Mouse (Mus musculus) forebrain, embryonic 12.5 days (tissue): Measurements from ENCODE around the gene Olfm1. TPM values are rescaled to one million over a fixed set of nuclear protein-coding genes. Genes with fewer than 3 reads are reported as not detected.
A peak's percentile ranks its signal among the peaks of the same experiment; 100 is the strongest.

Source experiments
- ATAC-seq: fragments of 200-750 bp; cut with Nextera tagmentation; 2 replicates; pipeline ENCODE4 v1.8.0; 2017; ENCODE audit warnings: moderate TSS enrichment; ENCODE audit not compliant: low FRiP score
- H3K27ac ChIP-seq: fragments of 300-500 bp; sonication (generic); 2 replicates; pipeline ENCODE4 v1.5.1; 2016; ENCODE audit warnings: mild to moderate bottlenecking
- H3K27me3 ChIP-seq: fragments of 300-500 bp; sonication (generic); 2 replicates; pipeline ENCODE4 v1.6.1; 2016; ENCODE audit warnings: mild to moderate bottlenecking
- H3K36me3 ChIP-seq: fragments of 300-500 bp; sonication (generic); replicated peaks from 2 replicates; pipeline ENCODE4 v1.6.1; 2016; ENCODE audit warnings: mild to moderate bottlenecking
- H3K4me1 ChIP-seq: fragments of 300-500 bp; sonication (generic); 2 replicates; pipeline ENCODE4 v1.6.1; 2016
- H3K4me2 ChIP-seq: fragments of 300-500 bp; sonication (generic); 2 replicates; pipeline ENCODE4 v1.6.1; 2016; ENCODE audit warnings: mild to moderate bottlenecking, moderate library complexity
- H3K4me3 ChIP-seq: fragments of 300-500 bp; sonication (generic); replicated peaks from 2 replicates; pipeline ENCODE4 v1.5.1; 2016; ENCODE audit warnings: mild to moderate bottlenecking
- H3K9ac ChIP-seq: fragments of 300-500 bp; sonication (generic); 2 replicates; pipeline ENCODE4 v1.6.1; 2016; ENCODE audit warnings: mild to moderate bottlenecking
- H3K9me3 ChIP-seq: fragments of 300-500 bp; sonication (generic); 2 replicates; pipeline ENCODE4 v1.6.1; 2016
- WGBS: fragments of 180-500 bp; shearing (Covaris S2); methylation state at CpG from one replicate; pipeline ENCODE4 v1.1.7; 2016; 5-methylcytosine and 5-hydroxymethylcytosine counted together
- polyA plus RNA-seq: library from polyadenylated mRNA; unstranded; fragments of >200 nt; fragmentation: Nextera tagmentation; extraction: Ambion mirVana; gene quantifications from 2 replicates; pipeline ENCODE4 v1.2.1, GENCODE M21; 2016

Olfm1 gene
- polyA plus RNA-seq, 1 experiment from 2014 or later = 81.5 TPM

GRCm38 (mm10) chr2:28173225-28174141, 19.3 kb upstream of the Olfm1 start:
- H3K4me3 ChIP-seq = no peak overlapping the region
- H3K27ac ChIP-seq = no peak overlapping the region
- H3K9me3 ChIP-seq = no peaks in the 10 kb centered on the region
- no peak overlapping the region for H3K4me2 ChIP-seq
- H3K9ac ChIP-seq = no peak overlapping the region
- no peaks in the 10 kb centered on the region for H3K36me3 ChIP-seq
- 0 out of 2 replicates have a peak, but pooled peaks cover 3% of the 10 kb centered on the region for H3K27me3 ChIP-seq
- ATAC-seq = no peak
- 80% methylated on average over 11 of the region's 11 CpGs for WGBS
- H3K4me1 ChIP-seq = no peaks in the 10 kb centered on the region

GRCm38 (mm10) chr2:28174441-28174840, 18.4 kb upstream of the Olfm1 start:
- no peaks in the 10 kb centered on the region for H3K4me1 ChIP-seq
- WGBS = 81% methylated on average over 3 of the region's 3 CpGs
- H3K9me3 ChIP-seq = no peaks in the 10 kb centered on the region
- H3K4me3 ChIP-seq = no peak overlapping the region
- ATAC-seq = no peak
- no peak overlapping the region for H3K27ac ChIP-seq
- H3K36me3 ChIP-seq = no peaks in the 10 kb centered on the region
- H3K9ac ChIP-seq = no peak overlapping the region
- H3K27me3 ChIP-seq = 0 out of 2 replicates have a peak, but pooled peaks cover 3% of the 10 kb centered on the region
- no peak overlapping the region for H3K4me2 ChIP-seq

GRCm38 (mm10) chr2:28178600-28178999, 14.2 kb upstream of the Olfm1 start:
- H3K27ac ChIP-seq = no peak overlapping the region
- no peaks in the 10 kb centered on the region for H3K27me3 ChIP-seq
- H3K9me3 ChIP-seq = no peaks in the 10 kb centered on the region
- H3K4me3 ChIP-seq = no peak overlapping the region
- ATAC-seq = no peak
- no peaks in the 10 kb centered on the region; the same call in 1 of the 2 replicates for H3K4me1 ChIP-seq
- no peak overlapping the region for H3K9ac ChIP-seq
- 82% methylated on average over 6 of the region's 6 CpGs for WGBS
- H3K36me3 ChIP-seq = no peaks in the 10 kb centered on the region
- no peak overlapping the region for H3K4me2 ChIP-seq

- Histone ChIP-seq H3K9me3 (no peaks in the 10 kb centered on the region), H3K4me3 (no peak overlapping the region), H3K9ac (no peak overlapping the region), H3K27me3 (no peaks in the 10 kb centered on the region), H3K27ac (no peak overlapping the region), H3K36me3 (no peaks in the 10 kb centered on the region), H3K4me1 (no peaks in the 10 kb centered on the region; the same call in 1 of the 2 replicates), H3K4me2 (no peak overlapping the region)
- WGBS = 81% methylated on average over 3 of the region's 3 CpGs
- no peak for ATAC-seq
Observed at GRCm38 (mm10) chr2:28180053-28180452, 12.7 kb upstream of the Olfm1 start.

GRCm38 (mm10) chr2:28188398-28188944, 4.3 kb upstream of the Olfm1 start:
- 32% methylated on average over 8 of the region's 8 CpGs for WGBS
- H3K4me1 ChIP-seq = peaks cover 22% of the 10 kb centered on the region
- H3K4me2 ChIP-seq = no peak overlapping the region
- no peaks in the 10 kb centered on the region for H3K9me3 ChIP-seq
- H3K9ac ChIP-seq = no peak overlapping the region
- no peak for ATAC-seq
- H3K27me3 ChIP-seq = peaks cover 10% of the 10 kb centered on the region
- no peak overlapping the region for H3K27ac ChIP-seq
- H3K36me3 ChIP-seq = no peaks in the 10 kb centered on the region
- no peak overlapping the region for H3K4me3 ChIP-seq

- no peaks in the 10 kb centered on the region for H3K9me3 ChIP-seq
- no peaks in the 10 kb centered on the region for H3K36me3 ChIP-seq
- H3K4me1 ChIP-seq = peaks cover 49% of the 10 kb centered on the region
Observed at GRCm38 (mm10) chr2:28193690-28194087, 897 bp downstream of the Olfm1 start.

GRCm38 (mm10) chr2:28194962-28195617, 2.3 kb downstream of the Olfm1 start:
- Histone ChIP-seq H3K4me2 (peak overlapping the region; percentile 81), H3K4me3 (0 out of 2 replicates have a peak overlapping the region, but pooled peaks have one; percentile 70), H3K27me3 (peaks cover 18% of the 10 kb centered on the region), H3K4me1 (peaks cover 46% of the 10 kb centered on the region), H3K9me3 (no peaks in the 10 kb centered on the region), H3K9ac (no peak overlapping the region), H3K36me3 (no peaks in the 10 kb centered on the region), H3K27ac (peak overlapping the region; percentile 54; the same call in 1 of the 2 replicates)
- WGBS = 55% methylated on average over 6 of the region's 6 CpGs
- no peak for ATAC-seq

More at GRCm38 (mm10) chr2:28193690-28194087, 897 bp downstream of the Olfm1 start:
- WGBS = 13% methylated on average over 12 of the region's 12 CpGs
- peak; percentile 30 for ATAC-seq
- peak overlapping the region; percentile 70 for H3K4me3 ChIP-seq
- peak overlapping the region; percentile 78 for H3K27ac ChIP-seq
- peak overlapping the region; percentile 81 for H3K9ac ChIP-seq
- H3K4me2 ChIP-seq = peak overlapping the region; percentile 81
- peaks cover 18% of the 10 kb centered on the region for H3K27me3 ChIP-seq

- H3K36me3 ChIP-seq = no peaks in the 10 kb centered on the region
Observed at GRCm38 (mm10) chr2:28195726-28196125, 2.9 kb downstream of the Olfm1 start.

GRCm38 (mm10) chr2:28201441-28201841, 8.6 kb downstream of the Olfm1 start:
- Histone ChIP-seq H3K4me3 (no peak overlapping the region), H3K9ac (no peak overlapping the region), H3K27me3 (peaks cover 15% of the 10 kb centered on the region), H3K4me1 (peaks cover 23% of the 10 kb centered on the region), H3K4me2 (no peak overlapping the region), H3K36me3 (no peaks in the 10 kb centered on the region), H3K9me3 (no peaks in the 10 kb centered on the region), H3K27ac (no peak overlapping the region)
- no peak for ATAC-seq
- 83% methylated on average over 3 of the region's 3 CpGs for WGBS

More at GRCm38 (mm10) chr2:28195726-28196125, 2.9 kb downstream of the Olfm1 start:
- Histone ChIP-seq H3K9ac (no peak overlapping the region), H3K27me3 (peaks cover 18% of the 10 kb centered on the region), H3K4me3 (no peak overlapping the region), H3K9me3 (no peaks in the 10 kb centered on the region), H3K27ac (peak overlapping the region; percentile 54; the same call in 1 of the 2 replicates), H3K4me1 (peaks cover 46% of the 10 kb centered on the region), H3K4me2 (peak overlapping the region; percentile 81)
- no peak for ATAC-seq
- WGBS = 60% methylated on average over 8 of the region's 8 CpGs

GRCm38 (mm10) chr2:28204167-28204566, 11.4 kb downstream of the Olfm1 start:
- Histone ChIP-seq H3K4me2 (no peak overlapping the region), H3K27ac (no peak overlapping the region), H3K9me3 (no peaks in the 10 kb centered on the region), H3K4me1 (peaks cover 25% of the 10 kb centered on the region), H3K36me3 (no peaks in the 10 kb centered on the region), H3K27me3 (peaks cover 37% of the 10 kb centered on the region), H3K9ac (no peak overlapping the region), H3K4me3 (no peak overlapping the region)
- peak; percentile 9; the same call in 1 of the 2 replicates for ATAC-seq
- 5% methylated on average over 9 of the region's 9 CpGs for WGBS

GRCm38 (mm10) chr2:28204677-28205466, 12.1 kb downstream of the Olfm1 start:
- 12% methylated on average over 19 of the region's 19 CpGs for WGBS
- peak overlapping the region; percentile 71; the same call in 1 of the 2 replicates for H3K9ac ChIP-seq
- ATAC-seq = peak; percentile 24; the same call in 1 of the 2 replicates
- H3K27me3 ChIP-seq = peaks cover 37% of the 10 kb centered on the region
- H3K4me2 ChIP-seq = peak overlapping the region; percentile 97
- no peaks in the 10 kb centered on the region for H3K9me3 ChIP-seq
- peak overlapping the region; percentile 60 for H3K4me3 ChIP-seq
- no peaks in the 10 kb centered on the region for H3K36me3 ChIP-seq
- H3K4me1 ChIP-seq = peaks cover 33% of the 10 kb centered on the region
- H3K27ac ChIP-seq = no peak overlapping the region
